Mouse (Mus musculus) midbrain, embryonic 14.5 days (tissue): ENCODE measurements around the gene Tmem123. TPM values are rescaled to one million over a fixed set of nuclear protein-coding genes. Genes with fewer than 3 reads are reported as not detected.
A peak's percentile ranks its signal among the peaks of the same experiment; 100 is the strongest.

Source experiments
- ATAC-seq: fragments of 200-750 bp; cut with Nextera tagmentation; 2 replicates; pipeline ENCODE4 v1.8.0; 2017; ENCODE audit warnings: moderate number of reproducible peaks, moderate library complexity; ENCODE audit not compliant: low FRiP score, low TSS enrichment
- DNase-seq: peaks from one replicate; pipeline ENCODE4 v3.0.0-alpha.2; 2015
- H3K27ac ChIP-seq: fragments of 300-500 bp; sonication (generic); replicated peaks from 2 replicates; pipeline ENCODE4 v1.5.1; 2014; ENCODE audit warnings: mild to moderate bottlenecking, low read depth, low read length, moderate library complexity
- H3K27me3 ChIP-seq: fragments of 300-500 bp; sonication (generic); 2 replicates; pipeline ENCODE4 v1.6.1; 2014; ENCODE audit warnings: low read length, control low read depth, mixed read lengths; ENCODE audit not compliant: control insufficient read depth, insufficient read depth
- H3K36me3 ChIP-seq: fragments of 300-500 bp; sonication (generic); 2 replicates; pipeline ENCODE4 v1.6.1; 2014; ENCODE audit warnings: low read length, control low read depth; ENCODE audit not compliant: control insufficient read depth, insufficient read depth
- H3K4me1 ChIP-seq: fragments of 300-500 bp; sonication (generic); 2 replicates; pipeline ENCODE4 v1.6.1; 2014; ENCODE audit warnings: mild to moderate bottlenecking, antibody characterized with exemption, low read length, control low read depth; ENCODE audit not compliant: control insufficient read depth, insufficient read depth
- H3K4me2 ChIP-seq: fragments of 300-500 bp; sonication (generic); 2 replicates; pipeline ENCODE4 v1.6.1; 2014; ENCODE audit warnings: mild to moderate bottlenecking, low read length, moderate library complexity
- H3K4me3 ChIP-seq: fragments of 300-500 bp; sonication (generic); replicated peaks from 2 replicates; pipeline ENCODE4 v1.5.1; 2014; ENCODE audit warnings: low read depth, low read length
- H3K9ac ChIP-seq: fragments of 300-500 bp; sonication (generic); replicated peaks from 2 replicates; pipeline ENCODE4 v1.6.1; 2014; ENCODE audit warnings: mild to moderate bottlenecking, low read length, moderate library complexity
- H3K9me3 ChIP-seq: fragments of 300-500 bp; sonication (generic); 2 replicates; pipeline ENCODE4 v1.6.1; 2016; ENCODE audit warnings: low read length, control low read depth, mixed read lengths; ENCODE audit not compliant: control insufficient read depth
- WGBS: fragments of 180-500 bp; shearing (Covaris S2); extraction: QIAGEN DNeasy Blood & Tissue Kit; methylation state at CpG from one replicate; pipeline ENCODE4 v1.1.7; 2014; 5-methylcytosine and 5-hydroxymethylcytosine counted together
- microRNA-seq: library from miRNA; unstranded; fragments of <30 nt; microRNA quantifications from one replicate; pipeline ENCODE4, GENCODE M21; 2016
- polyA plus RNA-seq: library from polyadenylated mRNA; unstranded; fragments of >200 nt; fragmentation: Nextera tagmentation; extraction: Ambion mirVana; gene quantifications from 2 replicates; pipeline ENCODE4 v1.2.1, GENCODE M21; 2014

Gene Tmem123
- polyA plus RNA-seq, 1 experiment from 2014 or later: 32.0 TPM

GRCm38 (mm10) chr9:7837806-7838440 is 74.1 kb downstream of the Tmem123 start:
- 10% methylated on average over 14 of the region's 14 CpGs for WGBS
- no peaks in the 10 kb centered on the region for H3K27me3 ChIP-seq
- DNase-seq: peak; percentile 72
- H3K4me2 ChIP-seq: peak overlapping the region; percentile 79
- peak overlapping the region; percentile 98 for H3K27ac ChIP-seq
- H3K4me3 ChIP-seq: peak overlapping the region; percentile 69
- ATAC-seq: peak; percentile 18
- peaks cover 15% of the 10 kb centered on the region for H3K36me3 ChIP-seq
- peak overlapping the region; percentile 84 for H3K9ac ChIP-seq
- no peaks in the 10 kb centered on the region for H3K9me3 ChIP-seq
- H3K4me1 ChIP-seq: peaks cover 22% of the 10 kb centered on the region

- no peak for ATAC-seq
- no peaks in the 10 kb centered on the region for H3K9me3 ChIP-seq
- H3K9ac ChIP-seq: no peak overlapping the region
- no peaks in the 10 kb centered on the region for H3K36me3 ChIP-seq
- no peak overlapping the region for H3K4me3 ChIP-seq
- H3K27me3 ChIP-seq: no peaks in the 10 kb centered on the region
- no peak for DNase-seq
- H3K4me1 ChIP-seq: 0 out of 2 replicates have a peak, but pooled peaks cover 3% of the 10 kb centered on the region
- WGBS: 79% methylated on average over 6 of the region's 6 CpGs
- H3K4me2 ChIP-seq: no peak overlapping the region
- no peak overlapping the region for H3K27ac ChIP-seq
Observed at GRCm38 (mm10) chr9:7841221-7841620, 77.4 kb downstream of the Tmem123 start.

Small RNAs within 50 kb of the gene (microRNA-seq; reads per million reads assigned to microRNA genes)
- gene Mir5618: 6.0 reads per million, percentile 29 among the genes with 10 or more reads in this experiment

Other genes starting within 250 kb of the Tmem123 start
- not detected in 2 replicates for gene Mmp8, start 205.6 kb upstream of the Tmem123 start, polyA plus RNA-seq
- gene Mmp27, start 192.6 kb upstream of the Tmem123 start, polyA plus RNA-seq: not detected in 2 replicates
- not detected in 2 replicates for gene Mmp20, start 135.8 kb upstream of the Tmem123 start, polyA plus RNA-seq
- gene Mmp7, start 72.0 kb upstream of the Tmem123 start, polyA plus RNA-seq: not detected in 2 replicates
- gene Birc2, start 73.0 kb downstream of the Tmem123 start, polyA plus RNA-seq: 41.7 and 57.7 TPM in 2 replicates
- 0.51 and 2.0 TPM in 2 replicates for gene Birc3, start 109.1 kb downstream of the Tmem123 start, polyA plus RNA-seq
- gene Yap1, start 240.6 kb downstream of the Tmem123 start, polyA plus RNA-seq: 5.9 and 7.8 TPM in 2 replicates